Mouse (Mus musculus): Measurements from ENCODE around the gene Ank2. TPM values are rescaled to one million over a fixed set of nuclear protein-coding genes. Genes with fewer than 3 reads are reported as not detected.
"Not testable (repeated sequence)": the region's sequence is repeated elsewhere in the genome, so short reads cannot be mapped to it uniquely, and the experiment has no call there.

Ank2 gene
- total RNA-seq, 2 experiments from 2014 or later, result 0.50 TPM; not detected in 1

GRCm38 (mm10) chr3:127429866-127430265, 69.3 kb downstream of the Ank2 start:
- ATAC-seq (replicated peaks; ENCODE audit: poor library complexity), result no peak

DNA sequence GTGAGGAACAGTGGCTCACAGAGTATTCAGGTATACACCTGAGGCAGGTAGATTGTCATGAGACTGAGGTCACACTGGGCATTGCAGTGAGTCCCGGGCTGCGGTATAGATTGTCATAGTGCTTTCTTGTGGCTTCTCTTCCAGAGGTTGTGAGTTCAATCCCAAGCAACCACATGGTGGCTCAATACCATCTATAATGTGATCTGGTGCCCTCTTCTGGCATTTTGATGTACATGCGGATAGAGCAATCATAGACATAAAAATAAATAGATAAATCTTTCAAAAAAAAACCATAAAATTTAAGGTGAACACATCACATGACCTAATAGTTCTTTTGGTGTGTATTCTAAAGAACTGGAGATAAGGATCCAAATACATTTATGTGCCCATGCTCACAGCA, 70.6 kb downstream of the Ank2 start:
- ATAC-seq (replicated peaks; ENCODE audit: poor library complexity), result peak; percentile 57

DNA sequence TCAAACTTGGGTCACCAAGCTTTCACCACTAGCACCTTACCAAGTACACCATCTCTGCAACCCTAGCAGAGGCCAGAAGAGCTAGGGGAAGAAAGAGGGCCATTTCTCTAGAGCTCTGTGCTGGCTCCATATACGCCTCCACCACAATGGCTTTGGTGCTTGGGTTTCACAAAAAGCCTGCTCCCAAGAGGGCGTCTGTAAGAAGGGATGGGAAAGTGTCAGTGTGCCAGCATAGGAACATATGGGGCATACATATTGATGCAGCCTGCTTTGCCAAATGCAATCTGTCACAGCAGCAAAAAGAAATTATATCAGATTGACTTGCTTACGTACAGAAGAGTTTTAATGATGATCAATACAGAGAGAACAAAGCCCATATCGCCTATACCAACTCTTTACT, 82.2 kb downstream of the Ank2 start:
- ATAC-seq (replicated peaks; ENCODE audit: poor library complexity), result no peak

GRCm38 (mm10) chr3:127414438-127414837, 84.7 kb downstream of the Ank2 start:
- no peak for ATAC-seq (replicated peaks; ENCODE audit: poor library complexity)

GRCm38 (mm10) chr3:127408684-127409550, 90.2 kb downstream of the Ank2 start:
- ATAC-seq (replicated peaks; ENCODE audit: poor library complexity), result peak; percentile 81

GRCm38 (mm10) chr3:127407868-127408574, 91.1 kb downstream of the Ank2 start:
- 0 out of 2 replicates have a peak, but pooled peaks have one; percentile 24 for ATAC-seq (replicated peaks; ENCODE audit: poor library complexity)

GRCm38 (mm10) chr3:127406883-127407282, 92.3 kb downstream of the Ank2 start:
- ATAC-seq (replicated peaks; ENCODE audit: poor library complexity), result peak; percentile 70

- ATAC-seq (replicated peaks; ENCODE audit: poor library complexity), result no peak
Observed at GRCm38 (mm10) chr3:127404371-127404770, 94.8 kb downstream of the Ank2 start.

DNA sequence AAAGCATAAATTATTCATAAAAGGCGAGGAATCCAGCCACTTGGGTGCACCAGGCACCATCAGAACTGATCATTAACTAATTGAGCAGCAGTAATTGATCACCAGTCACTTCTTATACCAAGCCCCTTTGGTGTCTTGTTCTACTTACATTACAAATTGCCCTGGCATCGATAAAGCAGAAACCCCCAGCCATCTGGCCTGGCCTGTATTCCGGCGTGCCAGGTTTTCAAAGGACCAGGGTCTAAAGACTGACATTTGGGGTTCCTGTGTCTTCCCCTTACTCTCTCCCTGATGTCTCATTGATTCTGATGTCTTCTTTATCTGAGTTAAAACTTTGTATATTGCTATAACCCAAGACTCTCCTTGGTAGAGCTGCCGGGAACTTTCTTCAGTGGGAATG, 98.2 kb downstream of the Ank2 start:
- no peak for ATAC-seq (replicated peaks; ENCODE audit: poor library complexity)

GRCm38 (mm10) chr3:127400468-127400867, 98.7 kb downstream of the Ank2 start:
- ATAC-seq (replicated peaks; ENCODE audit: poor library complexity), result not testable (repeated sequence)

DNA sequence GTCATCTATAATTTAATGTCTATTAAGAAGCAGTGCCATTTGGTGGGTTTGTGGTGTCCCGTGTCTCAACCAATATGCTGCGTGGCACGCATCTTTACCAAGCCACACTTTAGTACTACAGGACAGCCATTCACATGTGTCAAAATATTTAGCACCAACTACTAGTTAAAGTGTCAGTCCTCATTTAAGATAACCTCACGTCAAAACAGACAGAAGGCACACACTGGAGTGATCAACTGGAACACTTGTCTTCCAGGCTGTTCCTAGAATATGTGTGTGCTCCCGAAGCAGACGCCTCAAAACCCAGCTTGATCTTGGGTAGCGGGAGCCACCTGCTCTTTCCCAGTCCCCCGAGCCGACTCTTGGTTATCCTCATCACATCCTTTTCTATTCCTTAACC, 101.4 kb downstream of the Ank2 start:
- no peak for ATAC-seq (replicated peaks; ENCODE audit: poor library complexity)

DNA sequence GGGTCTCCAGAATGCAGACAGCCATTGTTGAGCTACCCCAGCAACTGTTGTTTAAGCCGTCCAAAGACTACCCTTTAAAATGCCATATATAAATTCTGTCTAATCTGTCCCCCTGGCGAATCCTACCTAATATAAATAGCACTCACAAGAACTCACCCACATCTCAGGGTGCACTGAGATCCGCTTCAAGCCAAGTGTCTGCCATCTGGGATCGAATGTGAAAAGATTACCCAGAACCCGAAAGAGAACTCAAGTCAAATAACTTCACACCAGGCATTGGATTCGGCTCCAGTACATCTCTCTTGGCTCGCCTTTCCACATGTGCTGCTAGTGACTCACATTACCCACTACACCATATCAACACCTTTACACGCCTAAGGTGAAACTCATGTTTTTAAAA, 103.9 kb downstream of the Ank2 start:
- no peak for ATAC-seq (replicated peaks; ENCODE audit: poor library complexity)

DNA sequence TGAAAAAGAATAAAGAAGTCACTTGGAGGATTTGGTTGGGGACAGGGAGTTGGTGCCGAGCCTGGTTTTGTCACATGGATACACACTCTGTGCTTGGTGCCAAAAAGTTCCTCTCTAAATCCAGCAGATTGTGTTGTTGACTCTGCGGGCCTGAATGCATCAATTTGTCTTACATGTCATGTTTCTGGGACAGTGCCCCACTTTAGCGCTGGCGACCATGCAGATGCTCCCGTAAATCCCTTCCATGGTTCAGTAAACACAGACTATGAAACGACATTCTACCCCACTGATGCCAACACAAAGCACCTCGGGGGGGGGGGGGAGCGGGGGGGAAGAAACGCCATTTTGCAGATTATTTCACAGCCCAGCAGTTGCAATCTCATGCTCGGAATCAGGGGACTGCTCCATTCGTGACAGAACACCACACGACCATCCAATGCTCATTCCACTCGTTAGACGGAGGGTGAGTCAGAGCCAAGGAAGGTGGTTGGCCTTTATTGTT, 112.1 kb downstream of the Ank2 start:
- ATAC-seq (replicated peaks; ENCODE audit: poor library complexity), result no peak

DNA sequence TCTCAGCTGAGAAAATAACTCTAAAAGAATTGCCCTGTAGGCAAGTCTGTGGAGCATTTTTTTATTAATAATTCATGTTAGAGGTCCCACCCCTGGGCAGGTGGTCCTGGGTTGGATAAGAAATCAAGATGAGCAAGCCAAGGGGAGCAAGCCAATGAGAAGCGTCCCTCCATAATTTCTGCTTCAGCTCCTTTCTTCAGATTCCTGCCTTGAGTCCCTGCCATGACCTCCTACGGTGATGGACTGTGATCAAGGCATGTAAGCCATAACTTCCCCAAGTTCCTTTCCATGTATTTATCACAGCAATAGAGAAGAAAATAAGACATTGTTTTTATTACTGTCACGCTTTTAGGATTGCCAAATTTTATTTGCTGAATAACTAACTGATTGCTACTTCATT, 115.9 kb downstream of the Ank2 start:
- ATAC-seq (replicated peaks; ENCODE audit: poor library complexity), result no peak

DNA sequence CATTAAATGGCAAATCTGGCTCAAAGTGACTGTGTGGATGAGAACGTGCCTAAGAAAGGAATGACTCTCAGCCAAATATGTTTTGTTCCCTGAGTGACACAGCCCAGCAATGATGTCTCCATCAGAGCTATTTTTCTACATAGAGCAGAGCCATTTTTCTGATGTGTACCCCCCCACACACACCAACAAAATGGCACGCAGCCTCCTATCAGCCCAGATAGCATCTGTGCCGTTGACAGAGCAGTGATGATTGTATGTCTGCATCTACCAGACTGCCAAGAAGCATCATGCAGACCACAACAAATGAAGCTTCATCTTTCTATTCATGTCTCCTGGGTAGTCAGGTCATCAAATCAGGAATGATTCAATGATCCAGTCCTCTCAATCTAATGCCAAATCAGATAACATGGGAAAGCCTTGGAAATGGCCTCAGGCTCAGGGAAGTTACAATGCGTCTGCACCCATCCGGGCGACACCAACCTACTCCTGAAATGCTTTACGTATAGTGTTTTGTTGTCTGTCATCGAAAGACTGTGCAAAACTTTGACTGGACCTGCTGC, 122.2 kb downstream of the Ank2 start:
- no peak for ATAC-seq (replicated peaks; ENCODE audit: poor library complexity)

GRCm38 (mm10) chr3:127375956-127376660, 123.0 kb downstream of the Ank2 start:
- ATAC-seq (replicated peaks; ENCODE audit: poor library complexity), result no peak

- ATAC-seq (replicated peaks; ENCODE audit: poor library complexity), result no peak
Observed at GRCm38 (mm10) chr3:127374190-127374710, 124.9 kb downstream of the Ank2 start.

GRCm38 (mm10) chr3:127371774-127372173, 127.4 kb downstream of the Ank2 start:
- ATAC-seq (replicated peaks; ENCODE audit: poor library complexity), result no peak

- no peak for ATAC-seq (replicated peaks; ENCODE audit: poor library complexity)
Observed at GRCm38 (mm10) chr3:127369529-127369928, 129.6 kb downstream of the Ank2 start.

- ATAC-seq (replicated peaks; ENCODE audit: poor library complexity), result no peak
Observed at GRCm38 (mm10) chr3:127367450-127367849, 131.7 kb downstream of the Ank2 start.

GRCm38 (mm10) chr3:127363512-127363911, 135.6 kb downstream of the Ank2 start:
- no peak for ATAC-seq (replicated peaks; ENCODE audit: poor library complexity)

All from megakaryocyte progenitor cell, adult 5-6 weeks (primary cell).